Mouse (Mus musculus): Measurements from ENCODE around the gene Ehmt1. TPM values are rescaled to one million over a fixed set of nuclear protein-coding genes. Genes with fewer than 3 reads are reported as not detected.

Gene Ehmt1
- polyA plus RNA-seq, 1 experiment from 2014 or later = 12.3 TPM

DNA sequence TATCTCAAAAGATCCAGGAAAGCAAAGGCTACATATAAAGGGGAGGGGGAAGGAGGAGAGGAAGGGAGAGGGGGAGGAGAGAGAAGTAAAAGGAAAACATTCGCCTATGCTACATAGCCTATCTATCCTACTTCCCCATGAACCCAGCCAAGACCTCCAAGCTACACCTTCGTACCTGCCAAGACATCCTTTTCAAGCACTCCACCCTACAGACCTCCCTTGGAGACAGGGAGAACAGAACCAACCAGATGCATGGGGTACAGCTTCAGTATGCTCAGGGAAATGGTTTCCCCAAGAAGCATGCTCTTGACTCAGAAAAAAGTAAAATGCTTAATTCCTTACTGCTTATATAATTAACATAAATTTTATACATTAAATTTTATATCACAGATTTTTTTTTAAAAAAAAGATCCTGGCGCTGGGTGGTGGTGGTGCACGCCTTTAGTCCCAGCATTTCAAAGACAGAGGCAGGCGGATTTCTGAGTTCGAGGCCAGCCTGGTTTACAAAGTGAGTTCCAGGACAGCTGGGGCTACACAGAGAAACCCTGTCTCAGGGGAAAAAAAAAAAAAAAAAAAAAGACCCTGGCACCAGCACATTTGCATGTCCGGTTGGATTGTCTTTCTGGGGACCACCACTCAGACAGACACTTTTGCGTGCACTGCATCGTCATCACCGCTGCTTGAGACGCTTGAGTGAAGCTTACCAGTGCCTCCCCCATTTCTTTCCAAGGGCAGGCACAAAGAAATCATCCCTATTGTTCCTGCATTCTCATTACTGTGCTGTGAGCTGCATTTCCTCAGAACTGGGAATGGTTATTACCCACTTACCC, 14.4 kb downstream of the Ehmt1 start:
- no peak for ATAC-seq
- WGBS (ENCODE audit: insufficient replicate concordance) = 85% methylated on average over 11 of the region's 11 CpGs
- DNase-seq = no peak

GRCm38 (mm10) chr2:24902999-24903398, 16.4 kb downstream of the Ehmt1 start:
- no peaks in the 10 kb centered on the region for H3K36me3 ChIP-seq (replicated peaks; ENCODE audit: insufficient read depth, low read length)
- no peak overlapping the region for H3K27ac ChIP-seq (ENCODE audit: low read depth)
- H3K4me3 ChIP-seq (ENCODE audit: low read depth, low read length) = no peak overlapping the region
- no peak overlapping the region for H3K4me2 ChIP-seq (ENCODE audit: low read depth, low read length)
- 75% methylated on average over 6 of the region's 6 CpGs for WGBS (ENCODE audit: insufficient replicate concordance)
- DNase-seq = no peak
- no peaks in the 10 kb centered on the region for H3K27me3 ChIP-seq (ENCODE audit: insufficient read depth, low read length)
- no peaks in the 10 kb centered on the region for H3K9me3 ChIP-seq (ENCODE audit: low read length)
- peaks cover 9% of the 10 kb centered on the region for H3K4me1 ChIP-seq (ENCODE audit: insufficient read depth)
- no peak overlapping the region for H3K9ac ChIP-seq (replicated peaks)
- no peak for ATAC-seq
- 0 out of 2 replicates have a peak, but pooled peaks have one; percentile 11 for TF ChIP-seq CTCF (IDR thresholded peaks at IDR 0.05; ENCODE audit: low read depth)
- no peak for TF ChIP-seq EP300 (IDR thresholded peaks at IDR 0.05; ENCODE audit: low read depth)

More for the DNA sequence above, 14.4 kb downstream of the Ehmt1 start:
- no peak for TF ChIP-seq EP300 (IDR thresholded peaks at IDR 0.05; ENCODE audit: low read depth)
- H3K27ac ChIP-seq (ENCODE audit: low read depth) = no peak overlapping the region
- no peaks in the 10 kb centered on the region for H3K27me3 ChIP-seq (ENCODE audit: insufficient read depth, low read length)
- H3K4me3 ChIP-seq (ENCODE audit: low read depth, low read length) = no peak overlapping the region
- H3K4me1 ChIP-seq (ENCODE audit: insufficient read depth) = peaks cover 9% of the 10 kb centered on the region
- H3K9me3 ChIP-seq (ENCODE audit: low read length) = no peaks in the 10 kb centered on the region
- H3K4me2 ChIP-seq (ENCODE audit: low read depth, low read length) = no peak overlapping the region
- H3K36me3 ChIP-seq (replicated peaks; ENCODE audit: insufficient read depth, low read length) = no peaks in the 10 kb centered on the region
- H3K9ac ChIP-seq (replicated peaks) = no peak overlapping the region

- Histone ChIP-seq H3K36me3 (replicated peaks; ENCODE audit: insufficient read depth, low read length) (no peaks in the 10 kb centered on the region), H3K27me3 (ENCODE audit: insufficient read depth, low read length) (no peaks in the 10 kb centered on the region), H3K4me2 (ENCODE audit: low read depth, low read length) (no peak overlapping the region), H3K9me3 (ENCODE audit: low read length) (no peaks in the 10 kb centered on the region), H3K27ac (ENCODE audit: low read depth) (no peak overlapping the region), H3K4me3 (ENCODE audit: low read depth, low read length) (no peak overlapping the region), H3K9ac (replicated peaks) (no peak overlapping the region), H3K4me1 (ENCODE audit: insufficient read depth) (peaks cover 2% of the 10 kb centered on the region)
- 73% methylated on average over 5 of the region's 5 CpGs for WGBS (ENCODE audit: insufficient replicate concordance)
- TF ChIP-seq EP300 (IDR thresholded peaks at IDR 0.05; ENCODE audit: low read depth) (no peak), CTCF (IDR thresholded peaks at IDR 0.05; ENCODE audit: low read depth) (no peak)
- no peak for DNase-seq
- ATAC-seq = no peak
Observed at GRCm38 (mm10) chr2:24901055-24901454, 18.4 kb downstream of the Ehmt1 start.

DNA sequence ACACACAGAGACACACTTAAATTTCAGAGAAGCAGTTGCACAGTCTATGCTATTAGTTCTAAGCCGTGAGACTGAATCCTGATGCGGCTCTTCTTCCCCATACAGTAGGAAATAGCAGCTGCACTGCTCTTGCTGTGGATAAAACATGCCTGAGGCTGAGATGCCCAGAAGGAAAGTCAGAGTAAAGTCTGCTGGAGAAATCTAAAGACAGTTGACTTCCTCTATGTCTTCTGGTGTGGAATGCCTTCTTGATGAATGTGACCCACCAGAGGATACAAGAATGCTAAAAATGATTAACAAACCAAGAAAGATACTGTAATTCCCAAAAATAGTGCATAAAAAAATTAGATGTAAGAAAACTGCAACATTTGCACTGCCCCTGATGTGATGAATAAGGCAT, 20.1 kb downstream of the Ehmt1 start:
- Histone ChIP-seq H3K9ac (replicated peaks) (no peak overlapping the region), H3K27me3 (ENCODE audit: insufficient read depth, low read length) (no peaks in the 10 kb centered on the region), H3K4me1 (ENCODE audit: insufficient read depth) (no peaks in the 10 kb centered on the region; the same call in 1 of the 2 replicates), H3K27ac (ENCODE audit: low read depth) (no peak overlapping the region), H3K36me3 (replicated peaks; ENCODE audit: insufficient read depth, low read length) (no peaks in the 10 kb centered on the region), H3K9me3 (ENCODE audit: low read length) (no peaks in the 10 kb centered on the region), H3K4me2 (ENCODE audit: low read depth, low read length) (no peak overlapping the region), H3K4me3 (ENCODE audit: low read depth, low read length) (no peak overlapping the region)
- TF ChIP-seq EP300 (IDR thresholded peaks at IDR 0.05; ENCODE audit: low read depth) (no peak), CTCF (IDR thresholded peaks at IDR 0.05; ENCODE audit: low read depth) (no peak)
- ATAC-seq (no peak), DNase-seq (no peak)
- 86% methylated on average over 2 of the region's 2 CpGs for WGBS (ENCODE audit: insufficient replicate concordance)

DNA sequence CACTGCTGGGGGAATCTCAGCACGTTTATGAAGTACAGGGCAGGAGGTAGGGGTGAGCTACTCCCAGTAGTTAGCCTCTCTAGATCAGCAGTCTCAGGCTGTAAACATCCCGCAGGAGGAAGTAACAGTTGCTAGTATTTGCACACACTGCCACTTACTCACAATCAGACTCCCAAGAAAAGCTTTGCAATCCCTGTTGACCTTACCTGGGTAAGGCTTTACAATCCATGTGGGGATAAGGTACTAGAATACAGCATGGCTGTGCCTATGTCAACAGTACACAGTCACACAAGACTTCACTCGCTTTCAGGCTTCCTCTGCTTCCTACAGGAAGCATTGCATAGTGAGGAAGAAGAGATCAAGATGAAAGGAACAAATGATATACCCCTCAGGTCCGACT, 22.7 kb downstream of the Ehmt1 start:
- Histone ChIP-seq H3K4me2 (ENCODE audit: low read depth, low read length) (no peak overlapping the region), H3K9ac (replicated peaks) (no peak overlapping the region), H3K27ac (ENCODE audit: low read depth) (no peak overlapping the region), H3K27me3 (ENCODE audit: insufficient read depth, low read length) (no peaks in the 10 kb centered on the region), H3K36me3 (replicated peaks; ENCODE audit: insufficient read depth, low read length) (no peaks in the 10 kb centered on the region; the same call in 1 of the 2 replicates), H3K4me3 (ENCODE audit: low read depth, low read length) (no peak overlapping the region), H3K4me1 (ENCODE audit: insufficient read depth) (peaks cover 7% of the 10 kb centered on the region), H3K9me3 (ENCODE audit: low read length) (no peaks in the 10 kb centered on the region)
- WGBS (ENCODE audit: insufficient replicate concordance) = 65% methylated on average over 4 of the region's 4 CpGs
- TF ChIP-seq EP300 (IDR thresholded peaks at IDR 0.05; ENCODE audit: low read depth) = no peak
- TF ChIP-seq CTCF (IDR thresholded peaks at IDR 0.05; ENCODE audit: low read depth) = no peak
- no peak for ATAC-seq
- no peak for DNase-seq

- no peak overlapping the region for H3K9ac ChIP-seq (replicated peaks)
- H3K4me3 ChIP-seq (ENCODE audit: low read depth, low read length) = no peak overlapping the region
- H3K27ac ChIP-seq (ENCODE audit: low read depth) = no peak overlapping the region
- 63% methylated on average over 1 of the region's 1 CpGs for WGBS (ENCODE audit: insufficient replicate concordance)
- no peaks in the 10 kb centered on the region for H3K9me3 ChIP-seq (ENCODE audit: low read length)
- no peak for DNase-seq
- no peak for ATAC-seq
- TF ChIP-seq CTCF (IDR thresholded peaks at IDR 0.05; ENCODE audit: low read depth) = no peak
- no peak for TF ChIP-seq EP300 (IDR thresholded peaks at IDR 0.05; ENCODE audit: low read depth)
- H3K36me3 ChIP-seq (replicated peaks; ENCODE audit: insufficient read depth, low read length) = no peaks in the 10 kb centered on the region; the same call in 1 of the 2 replicates
- H3K4me1 ChIP-seq (ENCODE audit: insufficient read depth) = peaks cover 29% of the 10 kb centered on the region
- H3K27me3 ChIP-seq (ENCODE audit: insufficient read depth, low read length) = no peaks in the 10 kb centered on the region
- no peak overlapping the region for H3K4me2 ChIP-seq (ENCODE audit: low read depth, low read length)
Observed at GRCm38 (mm10) chr2:24894211-24894610, 25.2 kb downstream of the Ehmt1 start.

Data from liver, postnatal 0 days (tissue).